Mouse (Mus musculus) retina, embryonic 14.5 days (tissue): ENCODE results near the gene Rapgef1.

Experiments
- DNase-seq: peaks from one replicate; pipeline ENCODE4 v3.0.0-alpha.2; 2015; ENCODE audit warnings: low spot score

Rapgef1 gene

DNA sequence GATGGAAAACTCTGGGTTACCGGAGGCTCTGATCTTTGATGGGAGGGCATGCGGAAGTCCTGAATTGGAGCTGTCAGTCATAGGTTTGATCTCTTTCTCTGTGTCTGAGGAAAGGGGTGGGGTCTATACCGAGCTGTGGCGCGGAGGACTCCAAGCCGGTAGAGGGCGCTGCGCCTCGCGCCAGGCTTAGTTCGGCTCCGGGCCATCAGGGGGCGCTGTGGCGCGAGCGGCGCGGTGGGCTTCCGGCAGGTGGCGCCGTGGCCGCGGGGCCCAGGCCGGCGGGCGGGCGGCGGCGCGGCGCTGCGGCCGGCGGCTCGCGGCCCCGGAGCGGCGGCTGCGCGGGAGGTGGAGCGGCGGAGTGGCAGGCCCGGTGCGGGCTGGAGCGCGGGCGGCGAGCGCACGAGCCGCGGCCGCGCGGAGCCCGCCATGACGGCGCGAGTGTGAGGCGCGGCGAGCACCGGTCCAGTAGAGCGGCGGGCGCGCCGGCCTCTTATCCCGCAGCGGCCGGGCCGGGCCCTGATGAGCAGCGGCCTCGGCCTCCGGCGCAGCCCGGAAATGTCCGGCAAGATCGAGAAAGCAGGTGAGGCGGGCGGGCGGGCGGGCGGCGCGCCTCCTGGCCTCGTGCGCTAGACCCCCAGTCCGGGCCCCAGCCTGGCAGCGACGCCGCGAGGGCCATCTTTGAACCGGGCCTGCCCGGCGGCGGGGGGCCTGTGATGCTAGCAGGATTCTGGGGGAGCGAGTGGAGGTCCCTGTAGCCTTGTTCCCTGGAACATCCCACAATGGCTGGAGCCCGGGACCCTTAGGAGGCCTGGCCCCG is at the start of gene Rapgef1:
Gene Rapgef1, plus strand, starts transcription at position 237 of the 817 bp plus-strand sequence.
- peak; percentile 89 for DNase-seq

DNA sequence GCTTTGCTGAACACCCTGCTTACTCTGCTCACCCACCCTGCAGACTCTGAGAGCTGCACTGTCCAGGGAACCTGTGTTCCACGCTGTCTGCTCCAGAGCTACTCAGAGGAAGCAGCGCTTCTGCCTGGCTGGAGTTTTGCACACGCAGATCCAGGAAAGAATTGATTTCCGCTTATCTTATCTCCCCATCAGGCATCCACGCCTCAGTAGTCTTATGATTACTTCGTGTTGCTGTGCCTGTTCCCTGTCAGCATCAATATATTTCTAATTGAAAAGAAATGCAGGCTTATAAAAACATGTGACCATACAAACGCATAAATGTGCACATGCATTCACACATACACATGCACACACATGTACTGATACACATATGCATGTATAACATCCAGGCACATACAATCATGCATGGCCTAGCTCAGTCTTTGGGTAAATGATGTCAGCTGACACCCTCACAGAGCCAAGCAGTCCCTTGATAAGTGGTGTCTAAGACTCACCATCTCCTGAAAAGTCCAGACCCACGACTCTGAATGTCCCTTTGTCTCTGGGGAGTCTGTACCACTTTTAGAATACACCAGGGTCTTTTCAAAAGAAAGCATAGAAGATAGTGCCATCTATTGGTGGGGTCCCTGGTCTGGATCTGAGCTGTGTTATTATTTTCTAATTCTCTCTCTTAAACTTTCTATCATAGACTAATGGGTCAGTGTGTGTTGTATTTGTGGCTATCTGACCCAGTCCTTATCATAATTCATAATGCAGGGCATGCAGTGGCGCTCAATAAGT is 47.4 kb upstream of the Rapgef1 start:
- peak; percentile 46 for DNase-seq

DNA sequence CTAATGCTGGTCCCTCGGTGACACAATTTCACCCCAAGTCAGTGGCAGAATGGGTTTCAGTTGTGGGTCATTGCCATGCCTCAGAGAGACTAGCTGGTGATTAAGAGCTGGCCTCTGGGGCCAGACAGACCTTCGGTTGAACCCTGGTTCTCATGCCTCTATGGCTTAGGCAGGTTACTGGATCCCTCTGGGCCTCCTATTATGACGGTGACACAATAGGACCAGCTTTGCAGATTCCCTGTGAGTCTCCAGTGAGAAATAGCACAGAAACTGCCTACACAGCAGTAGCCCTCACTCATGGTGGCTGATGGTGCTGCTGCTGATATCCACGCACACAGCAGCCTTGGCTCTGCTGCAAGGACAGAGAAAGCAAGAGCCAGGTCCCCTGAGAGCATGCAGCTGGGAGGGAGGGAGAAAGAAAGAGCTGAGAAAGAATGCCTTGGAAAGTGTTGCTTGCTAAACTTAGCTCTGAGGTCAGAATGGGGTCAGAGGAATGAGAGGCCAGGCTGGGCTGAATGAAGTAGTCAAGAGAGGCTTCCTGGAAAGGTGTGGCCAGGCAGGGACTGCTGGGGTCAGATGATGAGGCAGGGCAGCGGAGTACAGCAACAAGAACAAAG is 46.6 kb upstream of the Rapgef1 start:
- DNase-seq, result no peak

DNA sequence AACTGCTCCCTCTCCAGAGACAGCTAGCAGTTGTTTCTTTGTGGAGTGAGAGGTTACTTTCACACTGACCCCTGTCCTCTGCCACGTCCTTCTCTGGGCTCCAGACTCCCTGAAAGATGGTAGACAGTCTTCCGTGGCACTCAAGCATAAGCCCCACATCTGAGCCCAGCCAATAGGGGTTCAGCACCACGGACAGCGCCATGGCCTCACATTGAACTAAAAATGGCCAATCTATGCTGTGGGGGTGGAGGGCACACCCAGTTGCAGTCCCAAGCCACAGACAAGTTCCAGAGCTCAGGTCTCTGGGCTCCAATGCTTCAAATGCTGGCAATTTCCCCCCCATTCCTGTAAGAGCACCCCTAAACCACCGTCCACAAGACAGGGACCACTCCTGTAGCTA is 45.9 kb upstream of the Rapgef1 start:
- DNase-seq, result peak; percentile 86

DNA sequence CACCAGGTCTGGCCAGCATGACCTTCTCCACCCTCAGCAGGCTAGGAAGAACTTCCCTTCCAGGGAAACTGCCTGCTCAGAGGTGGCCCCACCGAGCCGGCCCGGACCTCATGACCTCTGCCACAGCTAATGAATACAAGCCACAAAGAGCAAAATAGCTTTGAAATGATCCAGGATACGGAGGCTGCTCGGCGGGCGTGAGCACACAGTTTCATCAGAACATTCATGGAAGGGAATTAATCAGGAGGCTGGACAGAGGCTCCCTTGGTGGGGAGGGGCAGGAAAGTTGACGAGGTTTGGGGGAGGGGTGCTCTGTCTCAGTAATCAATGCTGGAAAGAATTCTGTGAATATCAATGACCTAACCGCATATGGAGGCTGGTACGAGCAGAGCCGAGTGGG is 45.3 kb upstream of the Rapgef1 start:
- DNase-seq, result no peak

DNA sequence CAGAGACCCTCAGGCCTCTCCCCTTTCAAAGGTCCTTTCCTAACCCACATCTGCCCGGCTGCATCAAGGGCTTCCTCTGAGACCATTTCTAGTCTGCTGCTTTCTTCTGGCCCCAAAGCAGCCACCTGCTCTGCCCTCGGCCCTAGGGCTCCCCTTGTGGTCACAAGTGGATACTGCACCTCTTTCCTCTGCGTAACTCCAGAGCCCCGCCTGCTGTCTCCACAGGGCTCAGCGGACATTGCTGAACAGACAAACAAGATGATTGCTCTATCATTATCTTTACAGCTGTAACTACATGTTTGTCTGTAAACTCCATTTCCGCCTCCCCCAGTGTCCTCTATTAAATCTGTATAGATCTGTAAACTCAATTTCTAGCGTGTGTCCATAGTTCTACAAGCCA is 37.1 kb upstream of the Rapgef1 start:
- peak; percentile 92 for DNase-seq

DNA sequence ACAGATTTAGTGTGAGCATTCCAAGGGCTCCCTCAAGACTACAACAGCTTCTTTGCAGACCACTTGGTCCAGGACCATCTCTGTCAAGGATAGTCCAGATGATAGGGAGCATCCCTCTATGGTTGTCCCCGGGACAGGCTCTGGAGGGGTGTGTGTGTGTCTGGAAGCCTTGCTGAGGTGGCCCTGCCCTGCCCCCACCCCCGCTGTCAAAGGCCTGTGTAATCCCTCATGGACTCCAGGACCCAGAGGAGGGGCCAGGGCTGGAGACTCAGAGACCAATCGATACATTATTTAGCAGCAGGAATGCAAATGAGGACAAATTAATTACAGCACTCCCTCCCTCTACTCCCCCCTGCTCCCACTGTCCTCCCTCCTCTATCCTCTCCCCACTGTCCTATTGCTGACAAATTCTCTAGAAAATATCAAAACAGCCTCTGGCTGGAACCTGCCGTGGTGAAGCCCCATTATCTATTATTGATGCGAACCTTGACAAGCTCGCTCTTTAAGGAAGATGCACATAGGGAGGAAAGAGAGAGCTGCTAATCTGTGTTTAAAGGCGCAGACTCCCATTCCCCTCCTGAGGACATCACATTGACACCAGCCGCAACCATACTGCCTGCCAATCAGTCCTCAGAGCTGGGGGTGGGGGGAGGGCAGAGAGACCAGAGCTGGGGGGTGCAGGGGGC is 33.4 kb upstream of the Rapgef1 start:
- DNase-seq, result peak; percentile 36

DNA sequence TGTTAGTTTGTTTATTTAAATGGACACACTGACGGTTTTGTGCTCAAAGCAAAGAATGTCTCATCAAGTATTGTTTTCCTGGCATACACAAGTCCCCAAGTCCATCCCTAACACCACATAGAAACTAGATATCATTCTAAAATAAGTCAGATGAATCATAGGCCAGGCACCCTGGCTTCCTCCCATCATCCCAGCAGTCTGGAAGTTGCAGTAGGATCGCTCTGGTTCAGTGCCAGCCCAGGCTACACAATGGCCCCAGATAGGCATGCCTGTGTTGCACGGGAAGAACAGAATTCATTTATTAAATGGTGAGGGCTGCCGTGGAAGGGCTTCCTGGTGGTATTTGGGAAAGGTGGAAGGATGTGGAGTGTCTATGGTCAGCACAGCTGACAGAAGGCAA is 31.5 kb upstream of the Rapgef1 start:
- DNase-seq, result no peak

DNA sequence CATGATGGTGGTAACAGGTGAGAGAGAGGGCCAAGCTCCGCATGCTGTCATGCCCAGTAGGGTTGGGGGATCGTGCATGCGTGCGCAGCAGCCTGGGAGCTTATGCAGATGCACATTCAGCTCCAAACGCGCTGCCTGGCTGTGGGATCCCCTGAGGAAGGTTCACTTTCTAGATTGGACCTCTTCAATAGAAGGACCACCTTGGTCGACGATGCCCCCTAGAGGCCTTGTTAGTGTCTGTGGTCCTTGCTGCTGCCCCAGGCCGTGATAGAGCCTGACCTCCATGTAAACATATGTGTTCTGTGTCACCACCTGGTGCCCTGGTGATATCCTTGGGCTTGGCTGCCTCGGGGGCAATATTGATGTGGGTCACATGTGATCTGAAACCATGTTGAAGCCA is 30.3 kb upstream of the Rapgef1 start:
- DNase-seq, result peak; percentile 70

DNA sequence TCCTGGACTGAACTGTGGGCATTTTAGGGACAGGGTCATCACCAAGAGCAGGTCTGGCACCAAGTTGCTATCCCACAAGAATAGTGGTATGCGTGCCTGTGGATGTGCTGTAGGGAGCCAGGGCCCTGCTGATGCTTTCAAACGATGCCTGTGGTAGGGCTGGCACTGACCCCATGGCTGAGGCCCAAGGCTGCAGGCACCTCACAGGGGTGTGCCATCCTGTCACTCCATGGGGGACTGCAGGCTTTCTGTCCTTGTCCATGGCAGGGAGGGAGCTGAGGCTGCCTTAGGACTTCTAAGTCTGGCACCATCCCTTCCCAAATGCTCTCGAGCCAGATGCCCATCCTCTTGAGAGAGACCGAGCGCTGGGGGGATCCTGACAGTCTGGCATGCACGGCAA is 27.9 kb upstream of the Rapgef1 start:
- DNase-seq, result no peak

DNA sequence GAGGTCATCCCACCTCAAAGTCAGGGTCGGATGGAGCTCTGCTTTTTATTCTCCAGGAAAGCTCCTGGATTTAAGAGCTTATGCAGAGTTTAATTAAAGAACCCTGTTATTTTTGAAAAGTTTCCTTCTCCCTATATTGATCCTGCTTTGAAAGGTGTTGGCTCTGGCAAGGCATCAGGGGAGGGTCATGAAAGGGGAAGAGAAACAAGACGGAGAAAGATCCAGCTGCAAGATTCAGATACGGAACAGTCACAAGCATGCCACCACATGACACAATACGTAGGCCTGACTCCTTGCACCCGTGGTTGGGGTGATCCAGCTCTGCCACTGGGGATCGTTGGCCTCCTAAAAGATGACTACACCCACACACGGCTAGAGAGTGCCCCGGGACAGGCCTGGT is 27.0 kb upstream of the Rapgef1 start:
- no peak for DNase-seq

DNA sequence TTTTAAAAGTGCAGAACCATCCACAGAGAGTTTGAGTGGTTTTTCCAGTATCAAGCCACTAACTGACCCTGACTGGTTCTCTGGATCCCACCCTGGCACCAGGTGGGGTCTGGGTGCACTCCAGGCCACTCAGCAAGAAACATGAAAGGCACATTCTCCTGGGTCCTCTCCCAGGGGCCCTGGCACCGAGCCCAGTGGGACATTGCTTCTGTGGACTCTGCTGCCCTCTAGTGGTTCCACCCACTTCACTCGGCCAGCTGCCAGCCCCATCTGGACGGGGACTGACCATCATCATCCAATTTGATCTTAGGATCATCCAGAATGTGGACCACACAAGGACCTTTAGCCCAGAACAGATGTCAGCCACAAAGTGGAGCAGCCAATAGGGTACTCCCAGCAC is 15.6 kb upstream of the Rapgef1 start:
- DNase-seq, result peak; percentile 91

DNA sequence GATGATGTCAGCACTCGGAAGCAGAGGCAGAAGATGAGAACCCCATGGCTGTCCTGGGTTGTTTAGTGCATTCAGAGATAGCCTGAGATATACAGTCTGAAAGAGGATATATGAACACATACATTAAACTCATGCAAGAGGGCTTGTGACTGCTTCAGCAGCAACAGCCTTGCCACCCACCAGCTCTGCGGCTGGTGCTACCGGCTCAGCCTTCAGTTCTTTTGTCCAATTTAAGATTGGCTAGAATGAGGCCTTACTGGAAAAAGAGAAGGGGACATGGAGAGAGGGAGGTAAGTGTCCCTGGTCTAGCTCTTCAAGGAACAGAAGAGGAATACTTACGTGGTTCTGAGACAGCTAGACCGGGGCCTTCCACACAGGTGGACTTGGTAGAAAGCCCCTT is 13.9 kb upstream of the Rapgef1 start:
- DNase-seq, result no peak

DNA sequence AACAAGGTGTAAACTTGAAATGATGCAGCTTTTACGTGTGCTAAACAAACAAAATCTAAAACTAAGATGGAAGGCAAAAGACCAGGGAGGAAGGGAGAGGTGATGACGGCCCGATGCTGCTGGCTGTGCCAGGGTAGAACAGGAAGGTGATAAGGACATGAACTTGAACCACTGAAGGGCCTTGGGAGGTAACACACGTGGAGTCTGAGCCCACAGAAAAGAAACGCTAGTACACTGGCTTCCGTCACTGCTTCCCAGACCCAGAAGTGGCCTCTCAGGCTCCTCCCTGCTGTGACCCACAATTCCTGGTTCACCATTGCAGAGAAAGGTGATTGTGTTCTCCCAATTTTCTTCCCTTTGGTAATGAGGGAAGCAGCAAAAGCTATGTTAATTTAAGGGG is 13.1 kb upstream of the Rapgef1 start:
- DNase-seq, result no peak

DNA sequence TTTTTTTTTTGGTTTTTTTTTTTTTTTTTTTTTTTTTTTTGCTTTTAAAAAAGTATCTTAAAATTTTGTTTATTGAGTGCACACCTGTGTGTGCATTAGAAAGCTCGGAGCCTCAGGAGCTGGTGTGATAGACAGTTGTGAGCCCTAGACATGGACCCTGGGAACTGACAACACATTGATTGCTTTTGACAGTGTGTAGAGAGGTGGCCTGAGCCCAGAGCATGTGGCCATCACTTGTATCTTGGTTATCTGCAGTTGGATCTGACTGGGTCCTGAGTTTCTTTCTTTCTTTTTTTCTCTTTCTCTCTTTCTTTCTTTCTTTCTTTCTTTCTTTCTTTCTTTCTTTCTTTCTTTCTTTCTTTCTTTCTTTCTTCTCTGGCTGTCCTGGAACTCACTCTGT is 2.2 kb upstream of the Rapgef1 start:
- no peak for DNase-seq

DNA sequence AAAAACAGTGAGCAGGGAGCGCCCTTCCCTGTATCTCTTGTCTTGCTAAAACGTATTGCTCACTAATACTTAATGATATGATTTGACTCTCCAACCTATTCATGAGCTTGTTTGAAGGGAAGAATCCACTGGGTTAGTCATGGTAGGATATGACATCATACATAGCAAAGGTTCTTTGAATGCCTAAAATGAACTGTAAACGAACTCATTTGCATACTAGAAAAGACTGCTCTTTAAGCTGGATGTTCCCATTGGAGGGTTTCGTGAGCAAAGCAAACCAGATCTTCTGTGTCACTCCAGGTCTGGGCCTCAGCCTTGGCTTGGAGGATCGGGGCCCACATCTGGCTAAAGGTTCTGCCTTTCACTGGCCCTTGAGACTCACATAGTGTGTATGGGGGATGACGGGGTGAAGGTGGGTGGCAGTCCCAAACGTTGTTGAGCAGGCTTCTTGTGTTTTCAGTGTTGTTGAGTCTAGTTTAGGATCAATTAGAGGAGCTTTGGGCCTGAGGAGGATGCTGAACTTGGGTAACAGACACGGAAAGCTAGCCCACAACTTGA is 515 bp upstream of the Rapgef1 start:
- no peak for DNase-seq

DNA sequence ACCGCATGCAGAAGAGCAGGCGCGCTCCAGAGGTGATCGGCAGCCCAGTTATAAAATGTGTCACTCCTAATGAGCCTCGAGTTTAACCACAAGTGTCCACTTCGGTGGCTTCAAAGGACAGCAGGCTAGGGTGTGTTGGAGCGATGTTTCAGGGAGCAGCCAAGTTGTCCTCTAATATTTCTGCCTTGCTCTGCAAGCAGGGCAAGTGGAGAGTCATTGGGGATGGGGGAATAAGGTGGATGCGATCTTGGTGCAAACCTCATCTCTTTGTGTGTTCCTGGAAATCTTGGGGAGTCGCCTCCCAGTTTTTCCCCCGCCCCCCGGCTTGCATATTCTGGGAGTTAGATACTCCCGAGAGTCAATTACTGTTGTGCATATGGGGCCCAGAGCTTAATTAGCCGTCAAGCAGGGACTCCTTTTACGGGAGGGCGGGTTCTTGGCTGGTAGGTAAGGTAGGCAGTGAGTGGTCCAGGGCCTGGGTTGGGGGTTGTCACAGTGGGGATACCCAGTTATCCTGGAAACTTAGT is 844 bp downstream of the Rapgef1 start:
- peak; percentile 30 for DNase-seq

DNA sequence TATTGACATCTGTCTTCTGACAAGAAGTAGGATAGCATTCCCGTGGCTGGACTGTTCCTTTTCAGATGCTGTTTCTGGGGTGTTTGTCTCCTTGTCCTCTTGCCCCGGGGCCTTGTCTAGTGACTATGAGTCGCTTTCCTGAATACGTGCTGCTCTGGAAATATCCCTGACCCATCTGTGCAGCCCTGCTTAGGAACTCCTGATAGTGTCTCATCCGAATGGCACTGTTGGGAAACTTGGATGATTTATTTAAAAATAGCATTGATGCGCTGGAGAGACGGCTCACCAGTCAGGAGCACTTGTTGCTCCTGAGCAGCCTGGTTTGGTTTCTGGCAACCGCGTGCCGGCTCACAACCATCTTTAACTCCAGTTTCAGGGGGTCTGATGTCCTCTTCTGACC is 1.6 kb downstream of the Rapgef1 start:
- DNase-seq, result no peak

DNA sequence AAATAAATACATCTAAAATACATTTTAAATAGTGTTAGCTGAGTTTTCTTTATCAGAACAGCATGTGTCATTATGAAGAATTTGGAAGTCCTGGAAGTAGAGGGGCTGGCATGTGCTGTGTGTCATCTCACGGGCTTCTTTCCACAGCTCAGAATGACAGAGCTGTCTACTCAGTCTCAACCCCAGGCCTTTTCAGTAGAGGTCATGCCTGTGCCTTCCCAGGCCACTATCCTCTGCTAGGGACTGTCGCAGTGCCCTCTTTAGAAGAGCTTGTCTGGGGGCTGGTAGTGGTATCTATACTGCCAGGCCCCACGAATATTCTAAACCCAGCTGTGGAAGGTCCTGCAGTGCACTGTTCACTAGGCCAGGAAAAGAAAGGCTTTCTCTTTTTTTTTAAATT is 2.1 kb downstream of the Rapgef1 start:
- DNase-seq, result no peak

DNA sequence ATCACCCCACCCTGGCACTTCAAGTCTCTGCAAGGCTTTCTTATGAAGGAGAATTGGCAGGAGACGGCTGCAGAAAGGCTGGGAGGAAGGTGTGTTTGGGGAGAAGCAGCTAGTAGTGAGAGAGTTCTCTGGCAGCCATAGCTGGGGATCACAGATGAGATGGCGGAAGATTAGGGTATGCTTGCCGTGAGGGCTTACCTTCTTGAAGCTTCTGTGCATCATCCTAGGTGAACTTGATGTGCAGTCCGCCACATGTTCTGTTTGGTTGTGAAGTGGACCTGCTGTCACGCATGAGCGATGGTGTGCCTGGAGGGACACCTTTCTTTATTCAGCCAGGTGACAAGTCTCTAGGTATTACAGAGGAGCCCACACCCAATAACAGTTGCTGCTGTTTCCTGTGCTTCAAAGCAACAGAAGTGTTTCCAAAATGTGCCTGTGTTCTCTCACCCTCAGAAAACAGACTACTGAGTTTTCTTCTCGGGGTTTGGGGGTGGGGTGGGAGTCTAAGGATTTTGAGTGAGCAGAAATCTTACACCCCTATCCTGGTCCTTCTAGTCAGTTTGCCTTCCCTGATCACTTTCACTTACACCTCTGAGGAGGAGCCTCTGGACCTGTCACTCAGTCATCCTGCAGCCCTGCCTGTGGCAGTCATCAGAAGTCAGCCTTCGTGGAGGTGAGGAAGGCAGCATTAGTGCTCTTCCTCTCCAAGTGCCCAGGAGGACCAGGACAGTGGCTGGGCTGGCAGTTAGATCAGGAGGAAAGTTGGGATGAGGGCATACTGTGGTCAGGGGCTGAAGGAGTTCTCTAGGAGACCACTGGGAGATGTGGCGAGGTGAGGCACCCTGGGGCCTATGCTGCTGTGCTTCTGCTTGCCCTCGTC is 2.8 kb downstream of the Rapgef1 start:
- DNase-seq, result no peak
